Mouse (Mus musculus) hindbrain, postnatal 0 days (tissue): ENCODE results near the gene Aif1. TPM values are rescaled to one million over a fixed set of nuclear protein-coding genes. Genes with fewer than 3 reads are reported as not detected.

ENCODE experiments used
- ATAC-seq: fragments of 200-750 bp; cut with Nextera tagmentation; 2 replicates; pipeline ENCODE4 v1.8.0; 2017; ENCODE audit warnings: mild to moderate bottlenecking, moderate TSS enrichment, moderate library complexity
- DNase-seq: peaks from one replicate; pipeline ENCODE4 v3.0.0-alpha.2; 2015; ENCODE audit warnings: low spot score
- H3K27ac ChIP-seq: fragments of 300-500 bp; sonication (generic); 2 replicates; pipeline ENCODE4 v1.5.1; 2014; ENCODE audit warnings: mild to moderate bottlenecking
- H3K27me3 ChIP-seq: fragments of 300-500 bp; sonication (generic); 2 replicates; pipeline ENCODE4 v1.6.1; 2014; ENCODE audit warnings: low read length, mixed read lengths; ENCODE audit not compliant: insufficient read depth
- H3K36me3 ChIP-seq: fragments of 300-500 bp; sonication (generic); 2 replicates; pipeline ENCODE4 v1.6.1; 2014; ENCODE audit warnings: low read length, mixed read lengths; ENCODE audit not compliant: insufficient read depth
- H3K4me1 ChIP-seq: fragments of 300-500 bp; sonication (generic); 2 replicates; pipeline ENCODE4 v1.6.1; 2014; ENCODE audit warnings: antibody characterized with exemption, low read length, mixed read lengths; ENCODE audit not compliant: insufficient read depth
- H3K4me2 ChIP-seq: fragments of 300-500 bp; sonication (generic); 2 replicates; pipeline ENCODE4 v1.6.1; 2014; ENCODE audit warnings: low read depth, mild to moderate bottlenecking, low read length, moderate library complexity, mixed read lengths
- H3K4me3 ChIP-seq: fragments of 300-500 bp; sonication (generic); 2 replicates; pipeline ENCODE4 v1.5.1; 2014; ENCODE audit warnings: low read length
- H3K9ac ChIP-seq: fragments of 300-500 bp; sonication (generic); replicated peaks from 2 replicates; pipeline ENCODE4 v1.6.1; 2014; ENCODE audit warnings: mild to moderate bottlenecking, low read length, moderate library complexity, mixed read lengths
- H3K9me3 ChIP-seq: fragments of 300-500 bp; sonication (generic); 2 replicates; pipeline ENCODE4 v1.6.1; 2016; ENCODE audit warnings: low read length, mixed read lengths
- CTCF ChIP-seq: IDR thresholded peaks from 2 replicates; pipeline ENCODE4 v1.5.1; 2016; ENCODE audit warnings: antibody characterized with exemption, control low read depth, low read depth
- WGBS: fragments of 180-500 bp; shearing (Covaris S2); extraction: QIAGEN DNeasy Blood & Tissue Kit; methylation state at CpG from one replicate; pipeline ENCODE4 v1.1.7; 2014; 5-methylcytosine and 5-hydroxymethylcytosine counted together
- polyA plus RNA-seq: library from polyadenylated mRNA; unstranded; fragments of >200 nt; fragmentation: Nextera tagmentation; extraction: Ambion mirVana; gene quantifications from 2 replicates; pipeline ENCODE4 v1.2.1, GENCODE M21; 2015
- total RNA-seq: library from RNA; depleted of rRNA; stranded (reverse); fragments of >200 nt; gene quantifications from 2 replicates; pipeline ENCODE4 v1.2.3, GENCODE M21; 2014

The Aif1 gene
- total and polyA plus RNA-seq, 2 experiments from 2014 or later: 0.21 to 10.9 TPM

DNA sequence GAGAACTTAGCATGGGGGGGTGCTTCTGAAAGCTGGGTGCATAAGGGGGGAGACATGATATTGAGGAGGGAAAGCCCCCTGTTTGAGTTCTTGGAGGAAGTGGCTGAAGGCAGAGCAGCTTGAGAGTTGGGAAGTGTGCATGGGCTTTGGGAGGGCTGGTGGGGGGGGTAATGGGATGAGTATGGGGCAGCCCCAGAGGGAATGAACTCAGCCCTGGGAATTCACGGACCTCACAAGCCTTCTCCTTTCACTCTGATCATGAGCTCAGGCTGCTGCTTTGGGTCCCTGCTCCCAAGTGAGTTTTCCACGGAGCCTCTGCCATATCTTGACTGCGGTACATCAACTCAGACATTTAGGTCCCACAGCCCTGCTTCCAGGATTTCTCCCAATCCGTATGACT lies 26.6 kb upstream of the Aif1 start:
- Histone ChIP-seq H3K4me1 (no peaks in the 10 kb centered on the region), H3K27ac (no peak overlapping the region), H3K4me3 (no peak overlapping the region), H3K27me3 (peaks cover 8% of the 10 kb centered on the region; the same call in 1 of the 2 replicates), H3K9ac (no peak overlapping the region), H3K9me3 (no peaks in the 10 kb centered on the region), H3K36me3 (no peaks in the 10 kb centered on the region), H3K4me2 (no peak overlapping the region)
- DNase-seq: no peak
- no peak for ATAC-seq
- 80% methylated on average over 4 of the region's 4 CpGs for WGBS
- no peak for TF ChIP-seq CTCF

DNA sequence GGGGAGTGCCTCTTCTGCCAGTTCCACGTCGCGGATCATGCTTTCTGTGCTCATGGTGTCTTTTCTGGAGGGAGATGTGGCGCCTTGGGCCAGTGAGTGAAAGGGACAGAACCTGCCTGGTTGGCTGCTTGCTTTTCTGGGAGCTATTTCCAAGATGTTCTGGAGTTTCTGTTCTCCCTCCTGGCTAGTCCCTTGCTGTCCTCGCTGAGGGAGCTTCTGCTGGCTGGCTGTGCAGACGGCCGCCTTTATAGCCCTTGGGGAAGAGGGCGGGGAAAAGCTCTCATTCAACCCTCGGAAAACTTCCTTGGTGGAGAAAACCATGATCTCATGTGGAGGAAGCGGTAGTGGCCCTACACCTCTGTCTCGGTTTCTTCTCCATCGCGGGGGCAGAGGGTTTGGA lies 25.9 kb upstream of the Aif1 start, which contains the start of gene Tnf:
Gene Tnf, minus strand, starts transcription at position 221 of the 400 bp plus-strand sequence.
- no peaks in the 10 kb centered on the region for H3K9me3 ChIP-seq
- no peaks in the 10 kb centered on the region for H3K36me3 ChIP-seq
- H3K27ac ChIP-seq: no peak within 1 kb of the TSS
- 41% methylated on average over 13 of the region's 13 CpGs for WGBS
- H3K4me3 ChIP-seq: no peak within 1 kb of the TSS
- DNase-seq: no peak
- H3K4me1 ChIP-seq: no peaks in the 10 kb centered on the region
- ATAC-seq: no peak
- H3K27me3 ChIP-seq: peaks cover 8% of the 10 kb centered on the region; the same call in 1 of the 2 replicates
- no peak within 1 kb of the TSS for H3K4me2 ChIP-seq
- no peak for TF ChIP-seq CTCF
- no peak within 1 kb of the TSS for H3K9ac ChIP-seq

DNA sequence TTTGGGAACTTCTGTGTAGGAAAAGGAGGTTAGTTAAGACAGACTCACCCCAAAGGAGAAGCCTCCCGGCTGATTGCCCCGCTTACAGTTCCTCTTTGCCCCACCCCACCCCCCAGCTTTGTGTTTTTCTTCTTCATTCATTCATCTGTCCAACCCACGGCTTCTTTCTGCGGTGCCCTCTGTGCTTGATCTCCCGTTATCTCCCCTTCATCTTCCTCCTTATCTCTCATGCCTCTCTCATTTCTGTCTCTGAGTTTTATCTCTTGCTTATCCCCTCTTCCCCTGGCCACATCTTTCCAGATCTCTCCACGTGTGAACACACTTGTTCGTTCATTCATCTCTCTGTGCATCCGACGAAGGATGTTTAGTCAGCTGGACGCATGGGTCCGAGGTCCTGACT lies 25.3 kb upstream of the Aif1 start:
- 74% methylated on average over 11 of the region's 11 CpGs for WGBS
- H3K36me3 ChIP-seq: no peaks in the 10 kb centered on the region
- DNase-seq (no peak), ATAC-seq (no peak)
- H3K4me3 ChIP-seq: no peak overlapping the region
- H3K4me2 ChIP-seq: no peak overlapping the region
- peaks cover 12% of the 10 kb centered on the region for H3K27me3 ChIP-seq
- no peak for TF ChIP-seq CTCF
- no peaks in the 10 kb centered on the region for H3K4me1 ChIP-seq
- no peaks in the 10 kb centered on the region for H3K9me3 ChIP-seq
- no peak overlapping the region for H3K9ac ChIP-seq
- no peak overlapping the region for H3K27ac ChIP-seq

DNA sequence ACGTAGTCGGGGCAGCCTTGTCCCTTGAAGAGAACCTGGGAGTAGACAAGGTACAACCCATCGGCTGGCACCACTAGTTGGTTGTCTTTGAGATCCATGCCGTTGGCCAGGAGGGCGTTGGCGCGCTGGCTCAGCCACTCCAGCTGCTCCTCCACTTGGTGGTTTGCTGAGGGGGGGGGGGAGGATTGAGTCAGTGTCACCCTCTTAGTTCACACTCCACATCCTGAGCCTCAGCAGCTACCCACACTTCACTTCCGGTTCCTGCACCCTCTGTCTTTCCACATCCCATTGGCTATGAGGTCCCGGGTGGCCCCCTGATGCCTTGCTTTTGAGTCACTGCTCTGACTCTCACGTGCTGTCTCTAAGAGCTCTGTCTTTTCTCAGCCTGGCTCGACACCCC lies 24.5 kb upstream of the Aif1 start:
- H3K9me3 ChIP-seq: no peaks in the 10 kb centered on the region
- H3K36me3 ChIP-seq: no peaks in the 10 kb centered on the region
- no peak overlapping the region for H3K9ac ChIP-seq
- no peak overlapping the region for H3K27ac ChIP-seq
- H3K4me2 ChIP-seq: no peak overlapping the region
- ATAC-seq: no peak
- H3K4me1 ChIP-seq: no peaks in the 10 kb centered on the region
- DNase-seq: no peak
- no peak overlapping the region for H3K4me3 ChIP-seq
- H3K27me3 ChIP-seq: peaks cover 16% of the 10 kb centered on the region
- no peak for TF ChIP-seq CTCF
- 86% methylated on average over 11 of the region's 11 CpGs for WGBS

DNA sequence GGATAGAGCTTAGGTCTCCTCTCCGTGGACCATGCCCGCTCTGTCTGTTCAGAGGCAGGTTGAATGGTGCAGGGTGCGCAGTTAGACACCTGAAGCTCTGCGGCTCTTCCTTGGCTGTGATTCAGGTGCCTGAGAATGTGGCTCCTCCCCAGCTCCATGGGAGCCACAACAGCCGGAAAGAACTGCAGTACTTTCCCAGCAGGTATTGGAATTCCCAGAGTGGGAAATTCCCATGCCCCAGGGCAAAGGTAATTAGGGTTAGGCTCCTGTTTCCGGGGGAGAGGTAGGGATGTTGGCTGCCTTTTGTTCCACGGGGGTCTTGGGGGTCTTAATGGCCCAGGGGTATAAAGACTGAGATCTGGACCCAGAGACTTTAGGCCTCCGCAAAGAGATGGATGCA lies 23.1 kb upstream of the Aif1 start:
- no peak overlapping the region for H3K27ac ChIP-seq
- WGBS: 38% methylated on average over 8 of the region's 8 CpGs
- ATAC-seq (no peak), DNase-seq (no peak)
- no peak overlapping the region for H3K4me3 ChIP-seq
- peaks cover 13% of the 10 kb centered on the region for H3K27me3 ChIP-seq
- H3K4me1 ChIP-seq: no peaks in the 10 kb centered on the region
- no peaks in the 10 kb centered on the region for H3K9me3 ChIP-seq
- no peaks in the 10 kb centered on the region for H3K36me3 ChIP-seq
- no peak overlapping the region for H3K4me2 ChIP-seq
- no peak for TF ChIP-seq CTCF
- no peak overlapping the region for H3K9ac ChIP-seq

DNA sequence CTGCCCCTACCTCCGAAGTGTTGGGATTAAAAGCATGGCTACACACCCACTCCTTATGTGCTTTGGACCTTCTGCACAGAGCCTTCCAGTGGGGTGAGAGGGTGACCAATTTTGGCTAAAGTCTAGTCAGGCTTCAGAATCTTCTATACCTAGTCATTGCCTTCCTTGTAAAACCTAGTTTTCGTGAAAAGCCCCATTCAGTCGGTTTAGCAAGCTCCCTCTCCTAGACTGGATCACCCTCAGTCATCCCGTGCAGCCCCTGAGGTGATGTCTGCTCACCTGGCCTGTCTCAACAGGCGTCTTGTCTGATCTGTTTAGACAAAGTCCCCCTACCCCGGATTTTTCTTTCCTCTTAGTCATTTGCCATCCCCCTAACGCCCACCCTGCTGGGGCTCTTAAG lies 22.2 kb upstream of the Aif1 start:
- no peak overlapping the region for H3K27ac ChIP-seq
- DNase-seq (no peak), ATAC-seq (no peak)
- H3K4me2 ChIP-seq: no peak overlapping the region
- no peaks in the 10 kb centered on the region for H3K9me3 ChIP-seq
- 75% methylated on average over 7 of the region's 7 CpGs for WGBS
- no peaks in the 10 kb centered on the region for H3K36me3 ChIP-seq
- peaks cover 11% of the 10 kb centered on the region for H3K27me3 ChIP-seq
- no peak overlapping the region for H3K4me3 ChIP-seq
- H3K4me1 ChIP-seq: no peaks in the 10 kb centered on the region
- TF ChIP-seq CTCF: no peak
- H3K9ac ChIP-seq: no peak overlapping the region

DNA sequence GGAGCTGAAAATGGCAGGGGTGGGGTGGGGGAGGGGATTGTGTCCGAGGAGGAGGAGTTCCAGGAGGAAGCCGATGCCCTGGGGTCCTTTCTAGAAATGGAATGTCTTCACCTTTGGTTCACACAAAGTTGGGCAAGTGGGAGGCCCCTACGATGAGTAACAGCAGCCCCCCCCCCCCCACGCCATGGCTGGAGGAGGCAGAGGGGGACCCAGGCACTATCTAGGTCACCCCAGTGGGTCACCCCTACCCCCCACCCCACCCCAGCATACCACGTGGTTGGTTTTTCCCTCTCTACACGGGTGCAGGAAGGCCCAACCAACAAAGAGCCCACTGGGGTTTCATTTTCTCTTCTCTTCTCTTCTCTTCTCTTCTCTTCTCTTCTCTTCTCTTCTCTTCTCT lies 21.3 kb upstream of the Aif1 start:
- no peak for ATAC-seq
- H3K4me2 ChIP-seq: no peak overlapping the region
- no peak overlapping the region for H3K27ac ChIP-seq
- WGBS: 37% methylated on average over 6 of the region's 6 CpGs
- TF ChIP-seq CTCF: no peak
- H3K36me3 ChIP-seq: no peaks in the 10 kb centered on the region
- no peaks in the 10 kb centered on the region for H3K4me1 ChIP-seq
- H3K27me3 ChIP-seq: peaks cover 11% of the 10 kb centered on the region
- no peak overlapping the region for H3K9ac ChIP-seq
- no peak overlapping the region for H3K4me3 ChIP-seq
- no peak for DNase-seq
- H3K9me3 ChIP-seq: no peaks in the 10 kb centered on the region
